Mouse (Mus musculus) bone marrow macrophage, adult 2 months (primary cell): ENCODE data around the gene Anxa5.

ENCODE experiments used
- CTCF ChIP-seq: IDR thresholded peaks from 2 replicates; pipeline ENCODE4 v1.5.1; 2012; ENCODE audit warnings: low read depth, mild to moderate bottlenecking, low read length, moderate library complexity
- POLR2A ChIP-seq: IDR thresholded peaks from 2 replicates; pipeline ENCODE4 v1.6.1; 2012; ENCODE audit warnings: mild to moderate bottlenecking, low read depth, low read length, borderline replicate concordance

GRCm38 (mm10) chr3:36484292-36484691, 8.6 kb upstream of the Anxa5 start:
- TF ChIP-seq CTCF (no peak), POLR2A (no peak)
